Mouse (Mus musculus) CH12.LX (cell line): ENCODE results near the gene Lamp1. TPM values are rescaled to one million over a fixed set of nuclear protein-coding genes. Genes with fewer than 3 reads are reported as not detected.

Source experiments
- DNase-seq: peaks from one replicate; pipeline ENCODE4 v3.0.0-alpha.2; 2013; ENCODE audit errors: extremely low read depth
- H3K27ac ChIP-seq: 2 replicates; pipeline ENCODE4 v1.5.1; 2012; ENCODE audit warnings: low read depth, mild to moderate bottlenecking, control low read depth, moderate library complexity; ENCODE audit not compliant: insufficient read depth
- H3K27me3 ChIP-seq: replicated peaks from 2 replicates; pipeline ENCODE3; 2012; ENCODE audit warnings: inconsistent platforms
- H3K36me3 ChIP-seq, 2 experiments: replicated peaks in 1 of 2; 2 replicates each; pipeline versions ENCODE3 to v1.6.1; 2012; ENCODE audit warnings: inconsistent platforms in 1 of 2, low read length in 1 of 2, mild to moderate bottlenecking in 1 of 2, mixed read lengths in 1 of 2, moderate library complexity in 1 of 2; ENCODE audit not compliant: control insufficient read depth in 1 of 2, insufficient read depth in 1 of 2
- H3K4me1 ChIP-seq, 2 experiments: 2 replicates each; pipeline ENCODE4 v1.6.1; 2012; ENCODE audit warnings: inconsistent platforms in 1 of 2, moderate library complexity in 1 of 2; ENCODE audit not compliant: insufficient read depth in 2 of 2, control insufficient read depth in 1 of 2
- H3K4me2 ChIP-seq: 2 replicates; pipeline ENCODE4 v1.6.1; 2012; ENCODE audit warnings: low read depth, mild to moderate bottlenecking, control low read depth; ENCODE audit not compliant: poor library complexity, insufficient read depth, severe bottlenecking
- H3K4me3 ChIP-seq, 3 experiments: fragments of 150-350 bp in 1 of 3; sonication (generic) in 1 of 3; replicated peaks in 1 of 3; 2 replicates each; pipeline versions ENCODE3 to v1.5.1; 2011 to 2012; ENCODE audit warnings: low read depth in 2 of 3, low read length in 2 of 3, mild to moderate bottlenecking in 2 of 3, moderate library complexity in 2 of 3, control low read depth in 1 of 3, improper control_type of control experiment in 1 of 3, inconsistent platforms in 1 of 3, mixed read lengths in 1 of 3; ENCODE audit not compliant: poor library complexity in 1 of 3
- H3K79me2 ChIP-seq: replicated peaks from 2 replicates; pipeline ENCODE4 v1.6.1; 2012; ENCODE audit warnings: mild to moderate bottlenecking, moderate library complexity; ENCODE audit not compliant: control insufficient read depth, poor library complexity, insufficient read depth, severe bottlenecking; ENCODE audit errors: extremely low read depth
- H3K9ac ChIP-seq: 2 replicates; pipeline ENCODE4 v1.6.1; 2012; ENCODE audit warnings: low read depth, mild to moderate bottlenecking, control low read depth, moderate library complexity; ENCODE audit not compliant: insufficient read depth
- H3K9me3 ChIP-seq: replicated peaks from 2 replicates; pipeline ENCODE3; 2012; ENCODE audit warnings: low read length, inconsistent platforms, mixed read lengths
- BHLHE40 ChIP-seq: IDR thresholded peaks from 2 replicates; pipeline ENCODE4 v1.6.1; 2011; ENCODE audit warnings: mild to moderate bottlenecking, low read depth, low read length, improper control_type of control experiment
- CHD2 ChIP-seq: IDR thresholded peaks from 2 replicates; pipeline ENCODE4 v1.6.1; 2011; ENCODE audit warnings: low read length, improper control_type of control experiment
- CTCF ChIP-seq, 2 experiments: IDR thresholded peaks in 1 of 2; conservative IDR thresholded peaks in 1 of 2; 2 replicates each; pipeline ENCODE4 v1.5.1; 2011 to 2012; ENCODE audit warnings: low read depth in 2 of 2, low read length in 2 of 2, improper control_type of control experiment in 1 of 2, inconsistent platforms in 1 of 2, mild to moderate bottlenecking in 1 of 2, moderate library complexity in 1 of 2
- E2F4 ChIP-seq: IDR thresholded peaks from 2 replicates; pipeline ENCODE4 v1.6.1; 2011; ENCODE audit warnings: low read depth, low read length, improper control_type of control experiment; ENCODE audit not compliant: insufficient replicate concordance
- ELF1 ChIP-seq: IDR thresholded peaks from 2 replicates; pipeline ENCODE4 v1.6.1; 2014; ENCODE audit warnings: low read depth, mild to moderate bottlenecking, inconsistent platforms, low read length, improper control_type of control experiment
- EP300 ChIP-seq: IDR thresholded peaks from 2 replicates; pipeline ENCODE4 v1.6.1; 2011; ENCODE audit warnings: low read length, improper control_type of control experiment
- ETS1 ChIP-seq: conservative IDR thresholded peaks from 2 replicates; pipeline ENCODE4 v1.6.1; 2012; ENCODE audit warnings: low read depth, mild to moderate bottlenecking, inconsistent platforms, low read length, improper control_type of control experiment, moderate library complexity
- HCFC1 ChIP-seq: IDR thresholded peaks from 2 replicates; pipeline ENCODE4 v1.6.1; 2012; ENCODE audit warnings: low read depth, mild to moderate bottlenecking, inconsistent platforms, low read length, improper control_type of control experiment
- JUN ChIP-seq: IDR thresholded peaks from 2 replicates; pipeline ENCODE4 v1.6.1; 2011; ENCODE audit warnings: low read depth, mild to moderate bottlenecking, low read length, improper control_type of control experiment, moderate library complexity; ENCODE audit not compliant: insufficient read depth
- MAFK ChIP-seq: IDR thresholded peaks from 2 replicates; pipeline ENCODE4 v1.6.1; 2011; ENCODE audit warnings: low read length, improper control_type of control experiment; ENCODE audit not compliant: insufficient replicate concordance
- MAZ ChIP-seq: IDR thresholded peaks from 2 replicates; pipeline ENCODE4 v1.6.1; 2012; ENCODE audit warnings: low read depth, mild to moderate bottlenecking, inconsistent platforms, low read length, improper control_type of control experiment, moderate library complexity
- MEF2A ChIP-seq: IDR thresholded peaks from 2 replicates; pipeline ENCODE4 v1.6.1; 2014; ENCODE audit warnings: low read depth, mild to moderate bottlenecking, inconsistent platforms, low read length, improper control_type of control experiment, borderline replicate concordance
- MXI1 ChIP-seq: IDR thresholded peaks from 2 replicates; pipeline ENCODE4 v1.6.1; 2011; ENCODE audit warnings: mild to moderate bottlenecking, low read depth, low read length, improper control_type of control experiment
- MYC ChIP-seq: IDR thresholded peaks from 2 replicates; pipeline ENCODE4 v1.6.1; 2011; ENCODE audit warnings: low read depth, mild to moderate bottlenecking, improper control_type of control experiment, low read length
- NELFE ChIP-seq: IDR thresholded peaks from 2 replicates; pipeline ENCODE4 v1.6.1; 2011; ENCODE audit warnings: low read depth, low read length, improper control_type of control experiment
- NRF1 ChIP-seq: IDR thresholded peaks from 2 replicates; pipeline ENCODE4 v1.6.1; 2014; ENCODE audit warnings: low read depth, mild to moderate bottlenecking, inconsistent platforms, low read length, improper control_type of control experiment, moderate library complexity
- RAD21 ChIP-seq: IDR thresholded peaks from 2 replicates; pipeline ENCODE4 v1.6.1; 2011; ENCODE audit warnings: low read depth, mild to moderate bottlenecking, low read length, improper control_type of control experiment, moderate library complexity
- SIN3A ChIP-seq: IDR thresholded peaks from 2 replicates; pipeline ENCODE4 v1.6.1; 2012; ENCODE audit warnings: low read length, improper control_type of control experiment, inconsistent platforms
- SMC3 ChIP-seq: IDR thresholded peaks from 2 replicates; pipeline ENCODE4 v1.6.1; 2011; ENCODE audit warnings: low read depth, low read length, improper control_type of control experiment
- TCF12 ChIP-seq: IDR thresholded peaks from 2 replicates; pipeline ENCODE4 v1.6.1; 2014; ENCODE audit warnings: low read depth, mild to moderate bottlenecking, inconsistent platforms, low read length, improper control_type of control experiment
- USF1 ChIP-seq: IDR thresholded peaks from 2 replicates; pipeline ENCODE4 v1.6.1; 2014; ENCODE audit warnings: low read depth, mild to moderate bottlenecking, inconsistent platforms, low read length, improper control_type of control experiment
- ZMIZ1 ChIP-seq: IDR thresholded peaks from 2 replicates; pipeline ENCODE4 v1.6.1; 2012; ENCODE audit warnings: low read depth, mild to moderate bottlenecking, inconsistent platforms, low read length, improper control_type of control experiment
- dilution Hi-C: fragments of 300-500 bp; cut with MboI; formaldehyde crosslinking; loops from 2 replicates; pipeline ENCODE4 v1.14.3; 2020; ENCODE audit warnings: low sequenced_read_pairs; ENCODE audit not compliant: extremely low pct_unique_long_range_greater_than_20kb, extremely low pct_ligation_motif_present
- in situ Hi-C: fragments of 300-500 bp; cut with MboI; formaldehyde crosslinking; loops from 3 replicates; pipeline ENCODE4 v1.14.3; 2019; ENCODE audit warnings: low sequenced_read_pairs, low pct_ligation_motif_present, low pct_unique_long_range_greater_than_20kb, mixed read lengths
- polyA plus RNA-seq: library from polyadenylated mRNA; unstranded; fragments of >175 nt; gene quantifications from 2 replicates; pipeline ENCODE4 v1.2.1, GENCODE M21; 2012; ENCODE audit warnings: low read depth; ENCODE audit not compliant: insufficient read length
- total RNA-seq, 2 experiments: library from RNA; depleted of rRNA; stranded (reverse); fragments of 300-350 nt in 1 of 2; fragments of >200 nt in 1 of 2; gene quantifications; 2 replicates each; pipeline ENCODE4 v1.2.3; 2012 to 2014

Lamp1 gene
- total and polyA plus RNA-seq, 3 experiments, result 56.7 to 69.4 (median 64.3) TPM

- no peak for TF ChIP-seq HCFC1
- no peak for TF ChIP-seq ETS1
- TF ChIP-seq CHD2, result no peak
- no peak for TF ChIP-seq MXI1
- no peak for TF ChIP-seq MEF2A
- no peak for TF ChIP-seq MYC
- no peak for TF ChIP-seq NRF1
- TF ChIP-seq E2F4, result no peak
- no peak for TF ChIP-seq NELFE
- no peak for TF ChIP-seq CTCF (conservative IDR thresholded peaks at IDR 0.05 in 1 of 2, IDR thresholded peaks at IDR 0.05 in 1 of 2; ENCODE audit: low read depth in 2 of 2, low read length in 2 of 2)
- TF ChIP-seq EP300, result no peak
- no peak for TF ChIP-seq SIN3A
- TF ChIP-seq USF1, result no peak
- TF ChIP-seq JUN, result no peak
- no peak for TF ChIP-seq ZMIZ1
- no peak for TF ChIP-seq ELF1
- Histone ChIP-seq H3K4me2 (no peak overlapping the region), H3K27ac (no peak overlapping the region)
Observed at GRCm38 (mm10) chr8:13206290-13206689, 47.3 kb downstream of the Lamp1 start.

GRCm38 (mm10) chr8:13208627-13209355 lies 49.8 kb downstream of the Lamp1 start:
- dilution Hi-C loops, result no loop called here
- no peak overlapping the region for H3K9ac ChIP-seq
- H3K27me3 ChIP-seq, result peaks cover 78% of the 10 kb centered on the region
- H3K79me2 ChIP-seq, result no peaks in the 10 kb centered on the region
- no peak overlapping the region for H3K4me2 ChIP-seq
- no peaks in the 10 kb centered on the region for H3K36me3 ChIP-seq
- no peak for DNase-seq
- no peak overlapping the region for H3K4me3 ChIP-seq
- TF ChIP-seq CTCF (conservative IDR thresholded peaks at IDR 0.05 in 1 of 2, IDR thresholded peaks at IDR 0.05 in 1 of 2; ENCODE audit: low read depth in 2 of 2, low read length in 2 of 2) (peak in 1 of 2 experiments; percentile 53; a peak in 2 of 4 replicates), SMC3 (peak; percentile 32), MAZ (no peak), USF1 (no peak), TCF12 (no peak), BHLHE40 (no peak), RAD21 (peak; percentile 48), MXI1 (no peak), MAFK (no peak)
- peaks cover 6% of the 10 kb centered on the region for H3K9me3 ChIP-seq
- in situ Hi-C loops, result loop anchor here (25.0 kb wide), 1 partner anchor 221 kb away; no protein-coding TSS in a partner anchor
- no peak overlapping the region for H3K27ac ChIP-seq
- peaks cover 10 to 25% of the 10 kb centered on the region in 2 experiments for H3K4me1 ChIP-seq

More at GRCm38 (mm10) chr8:13206290-13206689, 47.3 kb downstream of the Lamp1 start:
- no peak overlapping the region for H3K4me3 ChIP-seq
- peaks cover 2 to 9% of the 10 kb centered on the region in 2 experiments; a peak in 2 of 4 replicates for H3K4me1 ChIP-seq
- H3K36me3 ChIP-seq, result no peaks in the 10 kb centered on the region
- no peak overlapping the region for H3K9ac ChIP-seq
- peaks cover 88% of the 10 kb centered on the region for H3K27me3 ChIP-seq
- no peaks in the 10 kb centered on the region for H3K79me2 ChIP-seq
- H3K9me3 ChIP-seq, result peaks cover 11% of the 10 kb centered on the region
- DNase-seq, result no peak
- dilution Hi-C loops, result no loop called here
- in situ Hi-C loops, result loop anchor here (25.0 kb wide), 1 partner anchor 219 kb away; no protein-coding TSS in a partner anchor
